Mouse (Mus musculus): ENCODE data around the gene Tbc1d10b. TPM values are rescaled to one million over a fixed set of nuclear protein-coding genes. Genes with fewer than 3 reads are reported as not detected.

The Tbc1d10b gene
- total and polyA plus RNA-seq, 3 experiments, result 18.2 to 28.0 (median 25.6) TPM

DNA sequence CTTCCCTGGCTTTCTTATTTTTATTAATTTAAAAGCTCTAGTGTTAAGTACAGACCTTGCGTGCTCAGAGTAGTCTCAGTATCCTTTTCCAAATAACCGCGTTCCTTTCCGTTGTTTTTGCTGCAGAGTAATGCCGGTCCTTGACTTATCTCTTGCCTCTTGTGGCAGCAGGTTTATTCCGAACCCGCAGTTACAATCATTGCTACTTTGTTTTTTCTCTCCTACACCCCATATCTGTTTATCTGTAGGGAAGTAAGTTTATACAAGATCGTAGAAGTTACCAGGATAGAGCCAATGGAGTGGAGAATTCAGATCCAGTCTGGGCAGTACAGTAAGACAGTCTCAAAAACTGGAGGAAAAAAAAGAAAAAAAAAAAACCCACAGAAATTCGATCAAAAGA is 25.5 kb upstream of the Tbc1d10b start:
- peaks cover 6 to 51% of the 10 kb centered on the region in 2 experiments; a peak in 3 of 4 replicates for H3K4me1 ChIP-seq (ENCODE audit: control insufficient read depth in 1 of 2, insufficient read depth in 2 of 2)

DNA sequence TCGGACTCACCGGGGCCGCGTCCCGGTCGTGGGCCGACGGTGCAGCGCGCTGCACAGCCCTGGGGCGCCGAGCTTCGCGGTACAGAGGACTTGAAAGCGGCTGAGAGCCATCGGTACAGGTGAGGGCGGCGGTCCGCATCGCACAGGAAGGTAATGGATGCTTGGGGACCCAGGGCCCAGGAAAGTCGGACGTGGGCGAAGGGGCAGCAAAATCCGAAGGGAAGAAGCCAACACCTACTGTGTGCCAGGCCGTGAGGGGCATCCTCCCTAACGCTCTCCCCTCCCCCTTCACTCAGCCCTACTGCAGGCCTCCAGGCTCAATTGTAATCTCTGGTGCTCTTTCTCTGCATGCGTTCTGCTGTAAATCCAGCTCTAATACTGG is 25.1 kb upstream of the Tbc1d10b start:
- no peak for DNase-seq (ENCODE audit: extremely low read depth)
- H3K4me1 ChIP-seq (ENCODE audit: control insufficient read depth in 1 of 2, insufficient read depth in 2 of 2), result peaks cover 6 to 48% of the 10 kb centered on the region in 2 experiments; a peak in 3 of 4 replicates

More for the DNA sequence above, 25.5 kb upstream of the Tbc1d10b start:
- Histone ChIP-seq H3K79me2 (replicated peaks; ENCODE audit: control insufficient read depth, extremely low read depth, insufficient read depth, poor library complexity, severe bottlenecking) (peaks cover 31% of the 10 kb centered on the region), H3K4me2 (ENCODE audit: insufficient read depth, low read depth, poor library complexity, severe bottlenecking) (peak overlapping the region; percentile 87), H3K9me3 (replicated peaks; ENCODE audit: low read length) (no peaks in the 10 kb centered on the region), H3K27me3 (replicated peaks) (no peaks in the 10 kb centered on the region), H3K9ac (ENCODE audit: insufficient read depth, low read depth) (peak overlapping the region; percentile 61), H3K4me3 (replicated peaks in 1 of 3; ENCODE audit: low read depth in 2 of 3, low read length in 2 of 3, poor library complexity in 1 of 3) (peak overlapping the region; percentile 94 to 98 (median 97)), H3K27ac (ENCODE audit: insufficient read depth, low read depth) (no peak overlapping the region), H3K36me3 (replicated peaks in 1 of 2; ENCODE audit: control insufficient read depth in 1 of 2, insufficient read depth in 1 of 2, low read length in 1 of 2) (peaks cover 34 to 67% of the 10 kb centered on the region in 2 experiments)
- TF ChIP-seq MAFK (IDR thresholded peaks at IDR 0.05; ENCODE audit: insufficient replicate concordance, low read length), result no peak
- no peak for TF ChIP-seq BHLHE40 (IDR thresholded peaks at IDR 0.05; ENCODE audit: low read depth, low read length)
- no peak for TF ChIP-seq SMC3 (IDR thresholded peaks at IDR 0.05; ENCODE audit: low read depth, low read length)
- TF ChIP-seq TBP (conservative IDR thresholded peaks at IDR 0.05; ENCODE audit: low read depth, low read length), result no peak
- TF ChIP-seq KAT2A (IDR thresholded peaks at IDR 0.05; ENCODE audit: insufficient replicate concordance, low read length), result no peak
- no peak for TF ChIP-seq E2F4 (IDR thresholded peaks at IDR 0.05; ENCODE audit: insufficient replicate concordance, low read depth, low read length)
- TF ChIP-seq MYC (IDR thresholded peaks at IDR 0.05; ENCODE audit: low read depth, low read length), result no peak
- no peak for TF ChIP-seq RCOR1 (conservative IDR thresholded peaks at IDR 0.05; ENCODE audit: low read depth, low read length)
- no peak for TF ChIP-seq ZMIZ1 (IDR thresholded peaks at IDR 0.05; ENCODE audit: low read depth, low read length)
- no peak for TF ChIP-seq ZC3H11A (IDR thresholded peaks at IDR 0.05; ENCODE audit: low read depth, low read length)
- no peak for TF ChIP-seq USF1 (IDR thresholded peaks at IDR 0.05; ENCODE audit: low read depth, low read length)
- no peak for TF ChIP-seq USF2 (conservative IDR thresholded peaks at IDR 0.05; ENCODE audit: low read depth, low read length)
- TF ChIP-seq UBTF (IDR thresholded peaks at IDR 0.05; ENCODE audit: low read depth, low read length), result no peak
- no peak for TF ChIP-seq IRF4 (IDR thresholded peaks at IDR 0.05; ENCODE audit: low read depth, low read length)
- no peak for TF ChIP-seq POLR2A (IDR thresholded peaks at IDR 0.05; ENCODE audit: low read depth, low read length)
- dilution Hi-C loops (cut with MboI; ENCODE audit: extremely low pct_ligation_motif_present, extremely low pct_unique_long_range_greater_than_20kb, low sequenced_read_pairs) (no loop called here), in situ Hi-C loops (cut with MboI; ENCODE audit: low pct_ligation_motif_present, low pct_unique_long_range_greater_than_20kb, low sequenced_read_pairs) (no loop called here)
- no peak for DNase-seq (ENCODE audit: extremely low read depth)

More for the DNA sequence above, 25.1 kb upstream of the Tbc1d10b start:
- Histone ChIP-seq H3K4me3 (replicated peaks in 1 of 3; ENCODE audit: low read depth in 2 of 3, low read length in 2 of 3, poor library complexity in 1 of 3) (peak overlapping the region; percentile 94 to 98 (median 97)), H3K27me3 (replicated peaks) (no peaks in the 10 kb centered on the region), H3K36me3 (replicated peaks in 1 of 2; ENCODE audit: control insufficient read depth in 1 of 2, insufficient read depth in 1 of 2, low read length in 1 of 2) (peaks cover 34 to 63% of the 10 kb centered on the region in 2 experiments), H3K9ac (ENCODE audit: insufficient read depth, low read depth) (peak overlapping the region; percentile 61), H3K9me3 (replicated peaks; ENCODE audit: low read length) (no peaks in the 10 kb centered on the region), H3K79me2 (replicated peaks; ENCODE audit: control insufficient read depth, extremely low read depth, insufficient read depth, poor library complexity, severe bottlenecking) (peaks cover 31% of the 10 kb centered on the region), H3K27ac (ENCODE audit: insufficient read depth, low read depth) (peak overlapping the region; percentile 44), H3K4me2 (ENCODE audit: insufficient read depth, low read depth, poor library complexity, severe bottlenecking) (peak overlapping the region; percentile 87)
- in situ Hi-C loops (cut with MboI; ENCODE audit: low pct_ligation_motif_present, low pct_unique_long_range_greater_than_20kb, low sequenced_read_pairs), result no loop called here
- no peak for TF ChIP-seq JUND (conservative IDR thresholded peaks at IDR 0.05; ENCODE audit: low read depth, low read length)
- TF ChIP-seq UBTF (IDR thresholded peaks at IDR 0.05; ENCODE audit: low read depth, low read length), result 0 out of 2 replicates have a peak, but pooled peaks have one; percentile 8
- peak; percentile 84 for TF ChIP-seq ZKSCAN1 (IDR thresholded peaks at IDR 0.05; ENCODE audit: borderline replicate concordance, low read depth, low read length)
- no peak for TF ChIP-seq NRF1 (IDR thresholded peaks at IDR 0.05; ENCODE audit: low read depth, low read length)
- TF ChIP-seq CHD2 (IDR thresholded peaks at IDR 0.05; ENCODE audit: low read length), result peak; percentile 6; the same call in 1 of the 2 replicates
- TF ChIP-seq MAFK (IDR thresholded peaks at IDR 0.05; ENCODE audit: insufficient replicate concordance, low read length), result no peak
- dilution Hi-C loops (cut with MboI; ENCODE audit: extremely low pct_ligation_motif_present, extremely low pct_unique_long_range_greater_than_20kb, low sequenced_read_pairs), result no loop called here
